Mouse (Mus musculus): ENCODE results near the gene Pigg.

- TF ChIP-seq CTCF (IDR thresholded peaks at IDR 0.05; ENCODE audit: insufficient read depth, low read length): no peak
- TF ChIP-seq POLR2A (IDR thresholded peaks at IDR 0.05; ENCODE audit: borderline replicate concordance, extremely low read depth, low read depth, low read length): no peak
Observed at GRCm38 (mm10) chr5:108388201-108388600, 75.8 kb downstream of the Pigg start, which contains the start of gene Pde6b.

All from lung, adult 2 months (tissue).